Mouse (Mus musculus) left cerebral cortex, postnatal 25 days (tissue): ENCODE results near the gene Ky. TPM values are rescaled to one million over a fixed set of nuclear protein-coding genes. Genes with fewer than 3 reads are reported as not detected.
A peak's percentile ranks its signal among the peaks of the same experiment; 100 is the strongest.

Source experiments
- DNase-seq, 2 experiments: peaks; one replicate each; pipeline ENCODE4 v3.0.0; 2022; ENCODE audit warnings: low spot score in 2 of 2, mixed read lengths in 1 of 2
- intact Hi-C: fragments of 180-260 bp; cut with DNase I; formaldehyde crosslinking; loops from one replicate; pipeline ENCODE4 v1.15.1; 2025
- total RNA-seq, 2 experiments: library from RNA; stranded (reverse); gene quantifications; 2 replicates each; pipeline ENCODE4 v1.2.3; 2021

Ky gene
- total RNA-seq = 1 to 10 TPM; 2.6 to 4.4 TPM

GRCm38 (mm10) chr9:102505700-102506585 lies at the start of gene Ky:
Ky (plus strand) TSS chr9:102505750.
- intact Hi-C loops = loop anchor here (5.0 kb wide), 1 partner anchor 104 kb away; no protein-coding TSS in a partner anchor
- peak; percentile 32 to 39 for DNase-seq

- intact Hi-C loops = no loop called here
- no peak for DNase-seq
Observed at GRCm38 (mm10) chr9:102462251-102462650, 43.3 kb upstream of the Ky start.

- intact Hi-C loops = no loop called here
- no peak for DNase-seq
Observed at GRCm38 (mm10) chr9:102465044-102465443, 40.5 kb upstream of the Ky start.

GRCm38 (mm10) chr9:102465726-102466125 lies 39.8 kb upstream of the Ky start:
- intact Hi-C loops = no loop called here
- no peak for DNase-seq

- peak in 1 of 2 experiments; percentile 74 for DNase-seq
- intact Hi-C loops = no loop called here
Observed at GRCm38 (mm10) chr9:102470076-102470819, 35.3 kb upstream of the Ky start.

- intact Hi-C loops = no loop called here
- DNase-seq = peak; percentile 72 to 93
Observed at GRCm38 (mm10) chr9:102477767-102478450, 27.6 kb upstream of the Ky start.

GRCm38 (mm10) chr9:102478451-102478835 lies 27.1 kb upstream of the Ky start:
- DNase-seq = no peak
- intact Hi-C loops = no loop called here

GRCm38 (mm10) chr9:102479022-102479421 lies 26.5 kb upstream of the Ky start:
- intact Hi-C loops = no loop called here
- DNase-seq = no peak

GRCm38 (mm10) chr9:102492031-102492795 lies 13.3 kb upstream of the Ky start:
- no peak for DNase-seq
- intact Hi-C loops = no loop called here

- intact Hi-C loops = no loop called here
- DNase-seq = no peak
Observed at GRCm38 (mm10) chr9:102493044-102493443, 12.5 kb upstream of the Ky start.

- DNase-seq = no peak
- intact Hi-C loops = no loop called here
Observed at GRCm38 (mm10) chr9:102493916-102494315, 11.6 kb upstream of the Ky start.

- no peak for DNase-seq
- intact Hi-C loops = no loop called here
Observed at GRCm38 (mm10) chr9:102494454-102494853, 11.1 kb upstream of the Ky start.

- DNase-seq = no peak
- intact Hi-C loops = loop anchor here (5.0 kb wide), 1 partner anchor 1048 kb away; no protein-coding TSS in a partner anchor
Observed at GRCm38 (mm10) chr9:102495266-102495665, 10.3 kb upstream of the Ky start.

- DNase-seq = peak; percentile 52 to 93
- intact Hi-C loops = loop anchor here (5.0 kb wide), 1 partner anchor 1049 kb away; no protein-coding TSS in a partner anchor
Observed at GRCm38 (mm10) chr9:102496481-102497041, 9.0 kb upstream of the Ky start.

- no peak for DNase-seq
- intact Hi-C loops = loop anchor here (5.0 kb wide), 1 partner anchor 1050 kb away; no protein-coding TSS in a partner anchor
Observed at GRCm38 (mm10) chr9:102497089-102497690, 8.4 kb upstream of the Ky start.

- intact Hi-C loops = loop anchor here (5.0 kb wide), 1 partner anchor 1051 kb away; no protein-coding TSS in a partner anchor
- DNase-seq = peak in 1 of 2 experiments; percentile 60
Observed at GRCm38 (mm10) chr9:102497833-102498430, 7.6 kb upstream of the Ky start.

GRCm38 (mm10) chr9:102498701-102499100 lies 6.8 kb upstream of the Ky start:
- intact Hi-C loops = loop anchor here (5.0 kb wide), 1 partner anchor 1051 kb away; no protein-coding TSS in a partner anchor
- no peak for DNase-seq

- intact Hi-C loops = loop anchor here (5.0 kb wide), 1 partner anchor 1052 kb away; no protein-coding TSS in a partner anchor
- DNase-seq = peak; percentile 52 to 94
Observed at GRCm38 (mm10) chr9:102499266-102499665, 6.3 kb upstream of the Ky start.
